Mouse (Mus musculus) thymus, postnatal 25 days (tissue): Measurements from ENCODE around the gene Adamts20.

ENCODE experiments used
- DNase-seq: peaks from one replicate; pipeline ENCODE4 v3.0.0; 2022

Gene Adamts20

DNA sequence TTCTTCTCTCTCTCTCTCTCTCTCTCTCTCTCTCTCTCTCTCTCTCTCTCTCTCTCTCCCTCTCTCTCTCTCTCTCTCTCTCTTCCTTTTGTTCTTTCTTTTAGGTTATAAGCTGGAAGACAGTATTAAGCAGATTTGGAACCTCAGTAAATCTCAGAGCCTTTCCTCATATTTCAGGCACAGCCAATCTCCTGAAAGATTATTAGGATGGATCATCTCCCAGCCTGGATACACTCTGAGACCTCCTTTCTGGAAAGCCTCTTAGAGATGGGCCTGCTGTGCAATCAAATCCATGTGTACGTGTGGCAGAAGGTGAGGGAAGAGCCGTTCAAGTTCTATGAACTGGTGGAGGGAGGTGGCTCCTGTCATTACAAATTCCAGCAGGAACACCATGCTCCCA, 220.9 kb downstream of the Adamts20 start:
- no peak for DNase-seq

DNA sequence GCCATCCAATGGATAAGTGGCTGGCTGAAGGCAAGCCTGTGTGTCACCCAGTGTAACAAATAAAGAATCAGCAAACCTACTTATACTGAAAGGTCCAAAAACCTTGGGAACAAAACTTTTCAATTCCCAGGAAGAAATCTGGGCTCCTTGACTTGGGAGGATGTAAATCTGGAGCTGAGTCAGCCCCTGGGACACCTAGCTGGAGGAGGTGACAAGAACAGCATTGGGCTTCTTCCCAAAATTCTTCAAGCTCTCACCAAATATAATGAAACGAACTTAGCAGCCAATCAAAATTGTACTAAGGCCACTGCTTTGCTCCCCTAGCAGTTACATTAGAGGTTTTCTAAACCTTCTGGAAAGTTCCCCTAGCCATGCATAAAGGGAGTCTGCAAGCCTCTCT, 223.1 kb downstream of the Adamts20 start:
- no peak for DNase-seq

DNA sequence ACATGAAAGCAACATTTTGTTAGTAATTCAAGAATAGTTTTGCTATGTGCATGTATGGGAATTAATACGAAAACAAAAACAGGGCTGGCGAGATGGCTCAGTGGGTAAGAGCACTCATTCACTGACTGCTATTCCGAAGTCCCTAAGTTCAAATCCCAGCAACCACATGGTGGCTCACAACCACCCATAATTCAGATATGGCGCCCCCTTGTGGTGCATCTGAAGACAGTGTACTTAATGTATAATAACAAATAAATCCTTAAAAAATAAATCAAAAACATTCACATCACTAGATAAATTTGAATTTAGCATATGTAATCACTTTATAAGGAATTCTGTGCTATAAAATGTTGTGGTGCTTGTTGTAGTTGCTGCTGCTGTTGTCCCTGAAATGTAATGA, 225.6 kb downstream of the Adamts20 start:
- DNase-seq, result peak; percentile 43

DNA sequence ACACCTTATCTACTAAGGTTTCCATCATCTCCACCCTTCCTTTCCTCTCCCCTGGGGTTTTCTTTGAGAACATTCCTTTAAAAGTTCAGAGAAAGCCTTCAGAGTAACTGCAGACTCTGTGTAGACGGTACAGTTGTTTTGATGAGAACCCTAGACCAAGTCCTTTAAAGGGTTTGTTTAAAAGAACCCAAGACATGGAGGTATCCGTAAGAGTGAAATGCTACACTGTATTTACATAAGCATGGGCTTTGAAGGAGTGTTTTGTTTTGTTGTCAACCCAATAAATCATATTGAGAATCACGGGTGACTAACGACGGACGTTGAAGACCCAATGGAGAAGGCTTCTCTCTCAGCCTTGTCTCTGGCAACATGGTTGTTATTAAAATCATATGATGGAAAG, 226.1 kb downstream of the Adamts20 start:
- no peak for DNase-seq

DNA sequence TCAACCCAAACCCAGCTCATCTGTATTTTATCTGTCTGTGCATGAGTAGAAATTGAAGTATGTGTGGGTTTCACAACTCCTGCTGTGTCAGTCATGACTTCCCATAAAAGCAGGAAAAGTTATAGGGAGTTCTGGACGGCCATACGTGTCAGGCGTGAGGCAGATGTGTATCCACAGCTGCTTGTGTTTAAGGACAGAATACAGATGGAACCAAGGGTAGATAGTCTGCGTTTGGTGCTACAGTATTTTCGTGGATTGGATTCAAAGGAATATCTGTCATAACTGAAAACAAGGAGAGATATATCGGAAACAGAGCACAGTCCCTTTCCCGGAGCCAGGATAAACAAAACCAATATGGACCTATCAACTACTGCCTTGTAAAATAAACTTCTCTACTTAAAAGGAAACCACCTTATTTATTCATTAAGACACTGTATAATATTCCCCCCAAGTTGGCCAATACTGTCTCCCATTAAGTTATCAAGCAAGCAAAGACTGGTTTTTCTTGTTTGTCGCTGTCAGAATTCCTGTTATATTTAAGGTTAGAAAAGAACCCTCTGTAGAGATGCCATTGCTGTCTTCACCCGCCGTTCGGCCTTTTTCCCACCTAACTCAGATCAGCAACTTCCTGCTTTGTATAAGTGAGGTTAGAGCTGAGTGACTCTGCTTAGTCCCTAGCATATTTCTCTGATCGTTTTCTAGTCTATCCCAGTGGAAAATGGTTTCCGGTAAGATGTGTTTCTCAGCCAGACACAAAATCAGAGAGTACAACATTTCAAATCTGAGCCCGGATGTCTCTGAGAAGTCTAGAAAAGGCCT, 227.0 kb downstream of the Adamts20 start:
- no peak for DNase-seq

DNA sequence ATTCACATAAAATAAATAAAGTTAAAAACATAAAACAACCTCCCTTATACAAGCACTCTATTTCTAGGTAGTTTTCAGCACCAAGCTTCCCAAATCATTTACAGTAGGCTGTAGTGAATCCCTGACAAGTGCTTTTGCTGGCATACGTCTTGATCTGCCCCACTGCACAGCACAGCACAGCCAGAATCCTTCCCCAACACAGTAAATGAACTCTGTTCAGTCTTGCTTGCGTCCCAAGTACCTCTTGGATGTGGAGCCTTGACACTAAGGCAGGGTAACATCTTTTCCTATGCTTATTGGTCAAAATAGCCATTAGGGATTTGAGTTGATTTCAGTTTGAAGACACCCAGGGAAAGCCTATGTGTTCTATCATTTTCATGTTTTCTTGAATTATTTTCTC, 228.5 kb downstream of the Adamts20 start:
- no peak for DNase-seq

DNA sequence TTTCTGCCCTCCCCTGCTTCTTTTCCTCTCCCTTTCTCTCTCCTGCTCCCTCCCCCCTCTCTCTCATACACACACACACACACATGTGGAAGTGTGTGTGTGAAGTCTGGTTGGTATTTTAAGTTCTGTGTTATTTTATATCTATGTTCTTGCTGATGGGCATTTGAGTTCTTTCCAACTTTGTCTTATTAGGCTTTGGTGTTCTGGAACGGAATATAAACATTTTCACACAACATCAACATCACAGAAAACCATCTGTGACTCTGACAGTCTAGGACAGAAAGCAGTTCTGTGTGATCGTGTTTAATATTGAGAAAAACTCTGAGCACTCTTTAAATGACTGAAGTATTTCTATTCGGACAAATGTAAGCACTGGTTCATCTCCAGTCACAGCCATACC, 229.1 kb downstream of the Adamts20 start:
- DNase-seq, result no peak

DNA sequence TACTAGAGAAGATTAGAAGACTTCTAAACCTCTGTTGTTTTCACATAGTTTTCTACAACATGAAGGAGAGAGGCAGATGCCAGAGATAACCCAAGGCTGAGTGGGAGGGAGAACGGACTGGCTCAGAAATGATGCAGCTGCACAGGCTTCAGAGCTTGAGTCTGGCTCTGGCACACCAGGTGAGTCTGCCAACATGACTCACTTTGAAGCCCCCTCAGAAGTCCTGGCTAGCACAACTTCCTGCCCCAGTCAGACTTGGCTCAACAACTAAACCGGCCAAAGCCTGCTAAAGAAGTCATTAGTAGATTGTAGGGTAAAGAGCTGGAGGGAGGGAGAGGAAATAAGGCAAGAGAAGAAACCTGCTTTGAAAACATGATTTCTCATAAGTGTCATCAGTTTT, 230.0 kb downstream of the Adamts20 start:
- peak; percentile 42 for DNase-seq

DNA sequence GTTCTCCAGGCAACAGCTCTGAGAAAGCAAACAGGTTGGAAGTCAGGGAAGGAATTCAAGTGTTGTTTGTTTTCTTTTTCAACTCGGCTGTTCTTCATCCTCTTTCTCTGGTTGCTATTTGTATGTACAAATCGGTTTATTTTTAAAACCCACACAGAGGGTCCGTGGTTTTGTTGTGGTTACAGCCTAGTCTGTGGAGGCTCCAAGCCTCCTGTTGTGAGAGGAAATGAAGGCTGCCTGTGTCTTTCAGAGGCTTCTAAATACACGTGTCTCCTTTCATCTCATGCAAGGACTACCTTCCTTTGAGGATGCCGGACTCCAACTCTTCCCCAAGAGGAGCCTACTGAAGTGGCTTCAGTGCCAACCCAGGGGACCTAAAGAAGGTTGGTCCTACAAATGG, 234.0 kb downstream of the Adamts20 start:
- DNase-seq, result peak; percentile 44

DNA sequence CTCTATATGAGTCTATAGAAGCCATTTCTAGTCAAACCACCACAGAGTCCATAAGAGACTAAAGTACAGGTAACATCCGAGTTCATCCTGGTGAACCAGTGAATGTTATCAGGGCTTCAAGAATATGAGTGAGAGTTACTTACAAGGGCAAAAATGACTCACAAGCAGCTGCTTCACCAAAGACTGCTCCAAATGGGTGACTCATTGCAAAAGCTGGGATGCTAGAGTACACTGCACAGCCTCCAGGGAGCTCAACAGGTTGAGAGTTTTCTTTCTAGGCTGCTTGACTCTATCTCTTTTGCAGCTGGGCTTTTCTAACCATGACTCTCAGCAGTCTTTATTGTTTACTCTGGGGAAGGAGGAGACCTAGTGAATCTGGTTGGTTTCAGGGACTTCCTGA, 237.8 kb downstream of the Adamts20 start:
- DNase-seq, result no peak

DNA sequence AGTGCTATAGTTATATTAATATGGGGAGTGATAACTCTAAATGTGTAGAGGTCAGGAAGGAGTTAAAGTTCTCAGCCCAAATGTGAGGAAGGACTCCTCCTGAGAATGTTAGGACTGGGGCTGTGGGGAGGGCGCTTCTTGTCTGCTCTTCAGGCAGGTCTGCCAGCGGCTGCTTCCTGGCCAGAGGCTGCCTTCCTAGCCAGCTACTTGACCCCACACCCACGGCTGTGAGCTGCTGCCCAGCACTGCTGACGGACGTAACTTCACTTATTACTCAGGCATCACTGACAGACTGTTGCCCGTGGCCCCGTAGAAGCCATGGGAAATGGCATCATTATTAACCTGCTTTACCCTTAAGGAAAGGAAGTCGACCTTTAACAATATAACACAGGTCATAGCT, 242.1 kb downstream of the Adamts20 start:
- no peak for DNase-seq

DNA sequence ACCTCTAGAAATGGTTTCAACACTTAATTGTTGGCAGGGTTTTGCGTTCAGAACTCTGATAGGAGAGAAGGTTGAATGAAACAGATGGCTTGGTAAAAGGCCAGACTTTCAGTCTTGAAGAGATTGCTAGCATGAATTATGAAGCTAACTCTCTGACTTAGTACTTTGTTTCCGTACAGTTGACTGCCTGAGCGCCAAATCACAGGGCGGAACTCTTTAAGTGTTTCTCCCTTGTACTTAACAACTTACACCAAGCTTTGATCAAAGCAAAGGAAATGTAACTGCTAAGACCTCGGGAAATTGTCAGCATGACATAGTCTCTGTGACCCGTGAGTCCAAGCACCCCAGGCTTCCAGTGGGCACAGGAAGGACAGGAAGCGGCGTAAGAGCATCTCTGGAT, 244.5 kb downstream of the Adamts20 start:
- no peak for DNase-seq
